Mouse (Mus musculus): ENCODE results near the gene F830045P16Rik.
"Not testable (repeated sequence)": the region's sequence is repeated elsewhere in the genome, so short reads cannot be mapped to it uniquely, and the experiment has no call there.

Gene F830045P16Rik

DNA sequence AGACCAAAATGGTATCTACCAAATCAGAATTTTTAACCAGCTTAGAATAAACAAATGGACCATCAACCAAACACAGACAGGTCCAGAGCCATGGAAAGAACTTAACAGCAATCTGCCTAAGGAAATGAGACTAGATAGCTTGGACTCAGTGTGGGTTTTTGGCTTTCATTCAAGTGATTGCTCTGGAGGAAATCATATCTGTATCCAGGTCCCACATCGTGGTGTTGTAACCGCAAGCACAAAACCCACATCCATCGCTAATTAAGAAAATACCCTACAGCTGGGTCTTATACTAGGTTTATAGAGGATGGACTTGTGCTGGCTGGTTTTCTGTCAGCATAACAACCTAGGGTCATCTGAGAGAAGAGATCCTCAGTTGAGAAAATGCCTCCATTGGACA lies 53.3 kb downstream of the F830045P16Rik start:
- no peak for DNase-seq

- peak in 1 of 2 experiments; percentile 12 for DNase-seq
These were observed 64.5 kb downstream of the F830045P16Rik start for GRCm38 (mm10) chr2:129471905-129472304.

DNA sequence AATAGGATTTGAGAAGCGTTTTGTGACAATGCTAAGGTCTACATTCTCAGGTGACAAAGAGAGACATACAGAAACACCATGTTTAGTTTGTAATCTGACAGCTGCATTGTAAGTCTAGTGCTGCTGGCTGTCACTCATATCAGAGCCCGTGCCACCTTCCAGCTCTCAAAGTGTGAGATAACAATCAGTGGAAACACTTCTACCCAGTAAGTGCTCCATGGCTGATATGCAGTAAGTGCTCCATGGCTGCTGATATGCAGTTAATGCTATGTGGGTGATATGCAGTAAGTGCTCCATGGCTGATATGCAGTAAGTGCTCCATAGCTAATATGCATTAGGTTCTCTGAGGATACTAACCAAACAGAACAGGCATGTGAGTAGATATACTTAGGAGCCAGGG lies 65.6 kb downstream of the F830045P16Rik start:
- no peak for DNase-seq

DNA sequence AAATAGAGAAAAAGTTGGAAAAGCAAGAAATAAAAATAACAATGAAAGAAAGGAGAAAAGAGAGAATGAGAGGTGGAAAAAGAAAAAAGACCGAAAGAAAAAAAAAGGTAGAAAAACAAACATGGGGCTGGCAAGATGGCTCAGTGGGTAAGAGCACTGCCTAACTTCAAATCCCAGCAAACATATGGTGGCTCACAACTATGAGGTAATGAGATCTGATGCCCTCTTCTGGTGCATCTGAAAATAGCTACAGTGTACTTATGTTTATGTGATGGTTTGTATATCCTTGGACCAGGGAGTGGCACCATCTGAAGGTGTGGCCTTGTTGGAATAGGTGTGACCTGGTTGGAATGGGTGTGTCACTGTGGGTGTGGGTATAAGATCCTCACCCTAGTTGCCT lies 97.6 kb downstream of the F830045P16Rik start:
- DNase-seq = not testable (repeated sequence)

- DNase-seq = no peak
These were observed 101.2 kb downstream of the F830045P16Rik start for GRCm38 (mm10) chr2:129435154-129435553.

DNA sequence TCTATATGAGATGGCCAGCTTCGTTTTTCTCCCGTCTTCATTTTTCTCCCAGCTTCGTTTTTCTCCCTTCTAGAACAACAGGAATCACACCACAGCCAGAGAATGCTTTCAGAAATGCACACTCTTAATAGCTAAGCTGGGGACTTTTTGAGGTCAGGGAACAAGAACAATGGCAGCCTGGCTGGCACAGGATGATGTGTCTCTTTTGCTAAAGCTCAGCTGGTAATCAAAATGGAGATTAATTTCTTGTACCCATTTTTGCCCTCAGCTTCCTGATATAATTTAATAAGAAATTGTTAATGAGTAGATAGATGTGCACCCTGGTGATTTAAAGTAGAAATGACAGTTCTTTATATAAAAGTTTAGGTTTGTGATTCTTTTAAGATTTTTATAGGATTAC lies 112.7 kb downstream of the F830045P16Rik start:
- no peak for DNase-seq

GRCm38 (mm10) chr2:129420897-129421561 lies 115.4 kb downstream of the F830045P16Rik start:
- peak; percentile 11 to 17 for DNase-seq

- DNase-seq = no peak
These were observed 117.0 kb downstream of the F830045P16Rik start for GRCm38 (mm10) chr2:129419361-129419880.

DNA sequence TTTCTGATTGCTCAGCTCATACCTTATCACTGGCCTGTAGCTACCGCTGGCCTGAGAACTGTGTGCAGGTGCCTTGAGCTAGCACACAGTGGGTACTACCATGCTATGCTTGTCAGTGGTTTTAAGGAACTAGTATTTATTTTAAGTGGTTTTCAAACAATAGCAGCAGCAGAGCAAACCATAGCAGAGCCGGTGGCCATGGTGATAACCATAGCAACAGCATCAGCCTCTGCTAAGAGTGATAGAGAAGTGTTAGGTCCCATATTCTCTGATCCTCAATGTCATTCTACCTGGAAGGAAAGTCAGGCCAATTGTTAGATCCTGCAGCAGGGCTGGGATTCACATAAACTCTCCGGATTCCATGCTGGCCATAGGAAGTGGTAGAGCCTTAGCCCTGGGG lies 121.8 kb downstream of the F830045P16Rik start:
- DNase-seq = no peak

DNA sequence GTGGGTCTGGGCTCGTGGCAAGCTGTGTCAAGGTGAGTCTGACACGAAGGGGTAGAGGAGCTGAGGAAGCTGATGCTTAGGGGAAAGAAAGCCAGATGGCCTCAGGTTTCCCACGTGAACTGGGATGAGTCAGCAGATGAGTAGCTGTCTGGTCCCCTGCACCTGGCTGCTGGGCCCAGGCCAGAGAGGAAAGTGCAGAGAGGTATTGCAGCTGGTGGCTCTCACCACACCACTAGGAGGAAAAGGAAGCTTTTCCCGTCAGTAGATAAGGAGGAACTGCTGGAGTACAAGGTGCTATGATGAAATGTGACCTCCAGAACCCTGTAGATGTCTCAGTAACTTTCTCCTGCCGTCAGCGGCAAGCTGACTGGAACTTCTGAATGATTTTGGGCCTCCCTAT lies 122.9 kb downstream of the F830045P16Rik start:
- peak in 1 of 2 experiments; percentile 18 for DNase-seq

DNA sequence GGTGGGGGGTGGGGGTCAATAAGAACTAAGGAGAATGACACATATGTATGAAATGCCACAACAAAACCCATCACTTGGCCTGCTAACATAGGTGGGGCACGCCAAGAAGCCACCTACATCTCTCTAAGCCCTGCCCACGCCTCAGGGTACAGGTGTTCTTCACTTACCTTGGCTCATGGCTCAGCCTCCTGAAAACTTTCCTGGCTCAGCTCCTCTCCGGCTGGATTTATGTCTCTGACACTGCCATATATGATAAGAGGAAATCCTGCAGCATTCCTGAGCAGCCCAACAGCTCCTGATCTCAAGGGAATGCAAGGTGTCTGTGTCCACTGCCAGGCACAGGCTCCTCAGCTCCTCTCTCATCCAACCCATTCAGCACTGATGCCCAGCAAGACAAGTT lies 124.8 kb downstream of the F830045P16Rik start:
- DNase-seq = no peak

- DNase-seq = no peak
These were observed 126.1 kb downstream of the F830045P16Rik start for GRCm38 (mm10) chr2:129410344-129410743.

DNA sequence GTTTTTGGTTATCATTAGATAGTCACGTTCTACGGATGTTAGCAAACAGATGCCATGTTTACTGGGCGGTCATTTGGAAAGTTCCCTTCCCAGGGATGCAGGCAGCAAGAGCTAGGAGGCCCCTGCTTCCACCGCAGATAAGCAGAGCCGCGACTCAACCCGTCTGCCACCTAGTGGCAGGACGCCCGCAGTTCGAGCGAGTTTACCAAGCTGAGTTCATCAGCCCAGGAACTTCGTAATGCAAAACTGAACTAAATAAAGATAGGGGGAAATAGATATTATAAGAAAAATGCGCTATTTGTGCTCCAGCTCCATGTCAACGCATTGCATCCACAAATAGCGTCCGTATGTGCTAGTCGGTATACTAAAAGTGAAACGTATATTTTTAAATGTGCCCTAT lies 127.9 kb downstream of the F830045P16Rik start:
- DNase-seq = peak; percentile 67 to 69
